Mouse (Mus musculus) ES-E14 (cell line): ENCODE data around the gene Btn2a2.

Experiments
- HCFC1 ChIP-seq: IDR thresholded peaks from 2 replicates; pipeline ENCODE4 v1.6.1; 2012; ENCODE audit warnings: low read length, inconsistent platforms, borderline replicate concordance; ENCODE audit not compliant: insufficient read depth
- ZNF384 ChIP-seq: IDR thresholded peaks from 2 replicates; pipeline ENCODE4 v1.6.1; 2012; ENCODE audit warnings: low read depth, low read length, inconsistent platforms

GRCm38 (mm10) chr13:23532262-23533075, 43.8 kb upstream of the Btn2a2 start:
- TF ChIP-seq HCFC1, result no peak
- no peak for TF ChIP-seq ZNF384
